Mouse (Mus musculus) forebrain, embryonic 14.5 days (tissue): ENCODE measurements at regions not wholly inside any gene's neighbourhood (a gene's known extent, or its start where the extent isn't known, plus 50 kb on each side); places are given as distances from the start of the nearest gene placed in this dataset.

Experiments
- ATAC-seq: fragments of 200-750 bp; cut with Nextera tagmentation; 2 replicates; pipeline ENCODE4 v1.8.0; 2017; ENCODE audit warnings: mild to moderate bottlenecking, moderate library complexity
- DNase-seq: peaks from one replicate; pipeline ENCODE4 v3.0.0-alpha.2; 2015; ENCODE audit warnings: low spot score
- H3K27ac ChIP-seq: fragments of 300-500 bp; sonication (generic); 2 replicates; pipeline ENCODE4 v1.5.1; 2014; ENCODE audit warnings: low read depth, mild to moderate bottlenecking, control low read depth, low read length, moderate library complexity
- H3K27me3 ChIP-seq: fragments of 300-500 bp; sonication (generic); replicated peaks from 2 replicates; pipeline ENCODE4 v1.6.1; 2014; ENCODE audit warnings: low read length, control low read depth, mixed read lengths; ENCODE audit not compliant: control insufficient read depth, insufficient read depth
- H3K36me3 ChIP-seq: fragments of 300-500 bp; sonication (generic); 2 replicates; pipeline ENCODE4 v1.6.1; 2014; ENCODE audit warnings: low read length, control low read depth; ENCODE audit not compliant: control insufficient read depth, insufficient read depth
- H3K4me1 ChIP-seq: fragments of 300-500 bp; sonication (generic); 2 replicates; pipeline ENCODE4 v1.6.1; 2014; ENCODE audit warnings: antibody characterized with exemption, low read length, control low read depth; ENCODE audit not compliant: control insufficient read depth, insufficient read depth
- H3K4me2 ChIP-seq: fragments of 300-500 bp; sonication (generic); 2 replicates; pipeline ENCODE4 v1.6.1; 2014; ENCODE audit warnings: mild to moderate bottlenecking, control low read depth, low read length
- H3K4me3 ChIP-seq: fragments of 300-500 bp; sonication (generic); 2 replicates; pipeline ENCODE4 v1.5.1; 2014; ENCODE audit warnings: low read depth, low read length, control low read depth
- H3K9ac ChIP-seq: fragments of 300-500 bp; sonication (generic); 2 replicates; pipeline ENCODE4 v1.6.1; 2014; ENCODE audit warnings: mild to moderate bottlenecking, low read length, control low read depth, moderate library complexity
- H3K9me3 ChIP-seq: fragments of 300-500 bp; sonication (generic); replicated peaks from 2 replicates; pipeline ENCODE4 v1.6.1; 2016; ENCODE audit warnings: low read length, control low read depth, mixed read lengths; ENCODE audit not compliant: control insufficient read depth
- WGBS: fragments of 180-500 bp; shearing (Covaris S2); extraction: QIAGEN DNeasy Blood & Tissue Kit; methylation state at CpG from one replicate; pipeline ENCODE4 v1.1.7; 2014; 5-methylcytosine and 5-hydroxymethylcytosine counted together

- no peak for ATAC-seq
- Histone ChIP-seq H3K9ac (no peak overlapping the region), H3K9me3 (no peaks in the 10 kb centered on the region), H3K27ac (no peak overlapping the region), H3K27me3 (no peaks in the 10 kb centered on the region), H3K4me3 (no peak overlapping the region), H3K4me1 (no peaks in the 10 kb centered on the region), H3K36me3 (no peaks in the 10 kb centered on the region), H3K4me2 (no peak overlapping the region)
- 92% methylated on average over 4 of the region's 4 CpGs for WGBS
- DNase-seq = no peak
These were observed 196.3 kb upstream of the Atp2b1 start for GRCm38 (mm10) chr10:98717856-98718255.

- Histone ChIP-seq H3K36me3 (no peaks in the 10 kb centered on the region), H3K4me2 (no peak overlapping the region), H3K27me3 (no peaks in the 10 kb centered on the region), H3K9ac (no peak overlapping the region), H3K4me3 (no peak overlapping the region), H3K4me1 (no peaks in the 10 kb centered on the region), H3K27ac (no peak overlapping the region), H3K9me3 (no peaks in the 10 kb centered on the region)
- 77% methylated on average over 4 of the region's 4 CpGs for WGBS
- ATAC-seq = no peak
- DNase-seq = no peak
These were observed 195.5 kb upstream of the Atp2b1 start for GRCm38 (mm10) chr10:98718706-98719105.

GRCm38 (mm10) chr10:98720256-98721005, 193.8 kb upstream of the Atp2b1 start:
- Histone ChIP-seq H3K9me3 (no peaks in the 10 kb centered on the region), H3K9ac (no peak overlapping the region), H3K27ac (no peak overlapping the region), H3K27me3 (no peaks in the 10 kb centered on the region), H3K4me3 (no peak overlapping the region), H3K36me3 (no peaks in the 10 kb centered on the region), H3K4me2 (no peak overlapping the region), H3K4me1 (no peaks in the 10 kb centered on the region)
- ATAC-seq (no peak), DNase-seq (no peak)
- 35% methylated on average over 6 of the region's 6 CpGs for WGBS

GRCm38 (mm10) chr10:98725110-98725509, 189.1 kb upstream of the Atp2b1 start:
- no peaks in the 10 kb centered on the region for H3K9me3 ChIP-seq
- no peak overlapping the region for H3K27ac ChIP-seq
- H3K4me2 ChIP-seq = no peak overlapping the region
- no peaks in the 10 kb centered on the region for H3K36me3 ChIP-seq
- H3K9ac ChIP-seq = no peak overlapping the region
- H3K4me3 ChIP-seq = no peak overlapping the region
- no peaks in the 10 kb centered on the region for H3K27me3 ChIP-seq
- WGBS = 92% methylated on average over 5 of the region's 5 CpGs
- no peak for ATAC-seq
- no peak for DNase-seq
- no peaks in the 10 kb centered on the region for H3K4me1 ChIP-seq

GRCm38 (mm10) chr10:98727130-98727529, 187.1 kb upstream of the Atp2b1 start:
- DNase-seq (no peak), ATAC-seq (no peak)
- no peak overlapping the region for H3K27ac ChIP-seq
- no peaks in the 10 kb centered on the region for H3K9me3 ChIP-seq
- H3K4me3 ChIP-seq = no peak overlapping the region
- no peak overlapping the region for H3K4me2 ChIP-seq
- WGBS = 91% methylated on average over 4 of the region's 4 CpGs
- no peaks in the 10 kb centered on the region for H3K4me1 ChIP-seq
- H3K9ac ChIP-seq = no peak overlapping the region
- H3K36me3 ChIP-seq = no peaks in the 10 kb centered on the region
- H3K27me3 ChIP-seq = no peaks in the 10 kb centered on the region

- ATAC-seq (no peak), DNase-seq (no peak)
- no peaks in the 10 kb centered on the region for H3K36me3 ChIP-seq
- no peaks in the 10 kb centered on the region for H3K4me1 ChIP-seq
- no peak overlapping the region for H3K4me3 ChIP-seq
- no peak overlapping the region for H3K9ac ChIP-seq
- no peak overlapping the region for H3K4me2 ChIP-seq
- 96% methylated on average over 5 of the region's 5 CpGs for WGBS
- no peak overlapping the region for H3K27ac ChIP-seq
- no peaks in the 10 kb centered on the region for H3K27me3 ChIP-seq
- H3K9me3 ChIP-seq = no peaks in the 10 kb centered on the region
These were observed 185.7 kb upstream of the Atp2b1 start for GRCm38 (mm10) chr10:98728396-98729030.

- no peak overlapping the region for H3K4me2 ChIP-seq
- no peaks in the 10 kb centered on the region for H3K27me3 ChIP-seq
- H3K9ac ChIP-seq = no peak overlapping the region
- H3K4me1 ChIP-seq = no peaks in the 10 kb centered on the region
- WGBS = 89% methylated on average over 7 of the region's 7 CpGs
- H3K9me3 ChIP-seq = no peaks in the 10 kb centered on the region
- ATAC-seq (no peak), DNase-seq (no peak)
- no peaks in the 10 kb centered on the region for H3K36me3 ChIP-seq
- H3K4me3 ChIP-seq = no peak overlapping the region
- no peak overlapping the region for H3K27ac ChIP-seq
These were observed 180.1 kb upstream of the Atp2b1 start for GRCm38 (mm10) chr10:98733950-98734585.

GRCm38 (mm10) chr10:98740507-98741147, 173.6 kb upstream of the Atp2b1 start:
- Histone ChIP-seq H3K4me3 (no peak overlapping the region), H3K27ac (no peak overlapping the region), H3K9me3 (no peaks in the 10 kb centered on the region), H3K9ac (no peak overlapping the region), H3K4me2 (no peak overlapping the region), H3K27me3 (no peaks in the 10 kb centered on the region), H3K4me1 (no peaks in the 10 kb centered on the region), H3K36me3 (no peaks in the 10 kb centered on the region)
- 87% methylated on average over 7 of the region's 7 CpGs for WGBS
- no peak for ATAC-seq
- no peak for DNase-seq
